Mouse (Mus musculus): ENCODE results near the gene Boll. TPM values are rescaled to one million over a fixed set of nuclear protein-coding genes. Genes with fewer than 3 reads are reported as not detected.
A peak's percentile ranks its signal among the peaks of the same experiment; 100 is the strongest.

Boll gene
- polyA plus RNA-seq, 1 experiment from 2014 or later = 0.23 TPM

- Histone ChIP-seq H3K4me2 (ENCODE audit: low read length) (no peak overlapping the region), H3K9ac (ENCODE audit: low read length) (no peak overlapping the region), H3K27ac (ENCODE audit: low read depth, low read length) (no peak overlapping the region), H3K9me3 (replicated peaks; ENCODE audit: control insufficient read depth, low read length) (no peaks in the 10 kb centered on the region), H3K4me3 (ENCODE audit: low read depth, low read length) (no peak overlapping the region), H3K4me1 (ENCODE audit: control insufficient read depth, insufficient read depth, low read length) (peaks cover 16% of the 10 kb centered on the region), H3K27me3 (replicated peaks; ENCODE audit: control insufficient read depth, insufficient read depth, low read length) (no peaks in the 10 kb centered on the region), H3K36me3 (ENCODE audit: control insufficient read depth, insufficient read depth, low read length) (no peaks in the 10 kb centered on the region)
- 55% methylated on average over 16 of the region's 16 CpGs for WGBS
- DNase-seq (ENCODE audit: low spot score) = no peak
- no peak for ATAC-seq
These were observed 128.3 kb downstream of the Boll start for GRCm38 (mm10) chr1:55234910-55235520.

GRCm38 (mm10) chr1:55228256-55228884 lies 134.9 kb downstream of the Boll start:
- peaks cover 8% of the 10 kb centered on the region; the same call in 1 of the 2 replicates for H3K4me1 ChIP-seq (ENCODE audit: control insufficient read depth, insufficient read depth, low read length)
- H3K27me3 ChIP-seq (replicated peaks; ENCODE audit: control insufficient read depth, insufficient read depth, low read length) = 0 out of 2 replicates have a peak, but pooled peaks cover 5% of the 10 kb centered on the region
- no peak for ATAC-seq
- no peak for DNase-seq (ENCODE audit: low spot score)
- no peaks in the 10 kb centered on the region for H3K9me3 ChIP-seq (replicated peaks; ENCODE audit: control insufficient read depth, low read length)
- H3K4me3 ChIP-seq (ENCODE audit: low read depth, low read length) = no peak overlapping the region
- H3K36me3 ChIP-seq (ENCODE audit: control insufficient read depth, insufficient read depth, low read length) = no peaks in the 10 kb centered on the region
- WGBS = 85% methylated on average over 8 of the region's 8 CpGs
- H3K27ac ChIP-seq (ENCODE audit: low read depth, low read length) = no peak overlapping the region
- H3K4me2 ChIP-seq (ENCODE audit: low read length) = no peak overlapping the region
- no peak overlapping the region for H3K9ac ChIP-seq (ENCODE audit: low read length)

- ATAC-seq (no peak), DNase-seq (ENCODE audit: low spot score) (no peak)
These were observed 135.9 kb downstream of the Boll start for GRCm38 (mm10) chr1:55227376-55227775.

GRCm38 (mm10) chr1:55226011-55226857 lies 137.0 kb downstream of the Boll start, which contains the start of gene Rftn2:
Gene Rftn2, minus strand, starts transcription at chr1:55226782.
- peak within 1 kb of the TSS; percentile 63 for H3K9ac ChIP-seq (ENCODE audit: low read length)
- peak within 1 kb of the TSS; percentile 41 for H3K4me3 ChIP-seq (ENCODE audit: low read depth, low read length)
- 0 out of 2 replicates have a peak, but pooled peaks cover 5% of the 10 kb centered on the region for H3K27me3 ChIP-seq (replicated peaks; ENCODE audit: control insufficient read depth, insufficient read depth, low read length)
- peaks cover 8% of the 10 kb centered on the region; the same call in 1 of the 2 replicates for H3K4me1 ChIP-seq (ENCODE audit: control insufficient read depth, insufficient read depth, low read length)
- H3K36me3 ChIP-seq (ENCODE audit: control insufficient read depth, insufficient read depth, low read length) = no peaks in the 10 kb centered on the region
- H3K4me2 ChIP-seq (ENCODE audit: low read length) = peak within 1 kb of the TSS; percentile 65
- H3K9me3 ChIP-seq (replicated peaks; ENCODE audit: control insufficient read depth, low read length) = no peaks in the 10 kb centered on the region
- DNase-seq (ENCODE audit: low spot score) (peak; percentile 53), ATAC-seq (peak; percentile 28; the same call in 1 of the 2 replicates)
- WGBS = 1% methylated on average over 26 of the region's 26 CpGs
- H3K27ac ChIP-seq (ENCODE audit: low read depth, low read length) = peak within 1 kb of the TSS; percentile 36; the same call in 1 of the 2 replicates

More at GRCm38 (mm10) chr1:55227376-55227775, 135.9 kb downstream of the Boll start:
- no peaks in the 10 kb centered on the region for H3K9me3 ChIP-seq (replicated peaks; ENCODE audit: control insufficient read depth, low read length)
- no peak overlapping the region for H3K4me2 ChIP-seq (ENCODE audit: low read length)
- H3K27ac ChIP-seq (ENCODE audit: low read depth, low read length) = no peak overlapping the region
- peaks cover 8% of the 10 kb centered on the region; the same call in 1 of the 2 replicates for H3K4me1 ChIP-seq (ENCODE audit: control insufficient read depth, insufficient read depth, low read length)
- 0 out of 2 replicates have a peak, but pooled peaks cover 5% of the 10 kb centered on the region for H3K27me3 ChIP-seq (replicated peaks; ENCODE audit: control insufficient read depth, insufficient read depth, low read length)
- WGBS = 48% methylated on average over 1 of the region's 1 CpGs
- H3K36me3 ChIP-seq (ENCODE audit: control insufficient read depth, insufficient read depth, low read length) = no peaks in the 10 kb centered on the region
- no peak overlapping the region for H3K4me3 ChIP-seq (ENCODE audit: low read depth, low read length)
- no peak overlapping the region for H3K9ac ChIP-seq (ENCODE audit: low read length)

- Histone ChIP-seq H3K9me3 (replicated peaks; ENCODE audit: control insufficient read depth, low read length) (no peaks in the 10 kb centered on the region), H3K9ac (ENCODE audit: low read length) (peak overlapping the region; percentile 54), H3K4me3 (ENCODE audit: low read depth, low read length) (peak overlapping the region; percentile 41), H3K4me2 (ENCODE audit: low read length) (peak overlapping the region; percentile 65), H3K27ac (ENCODE audit: low read depth, low read length) (peak overlapping the region; percentile 36; the same call in 1 of the 2 replicates), H3K36me3 (ENCODE audit: control insufficient read depth, insufficient read depth, low read length) (no peaks in the 10 kb centered on the region), H3K27me3 (replicated peaks; ENCODE audit: control insufficient read depth, insufficient read depth, low read length) (0 out of 2 replicates have a peak, but pooled peaks cover 5% of the 10 kb centered on the region), H3K4me1 (ENCODE audit: control insufficient read depth, insufficient read depth, low read length) (peaks cover 8% of the 10 kb centered on the region; the same call in 1 of the 2 replicates)
- ATAC-seq = peak; percentile 41; the same call in 1 of the 2 replicates
- peak; percentile 55 for DNase-seq (ENCODE audit: low spot score)
- 19% methylated on average over 3 of the region's 3 CpGs for WGBS
These were observed 137.9 kb downstream of the Boll start for GRCm38 (mm10) chr1:55225398-55225797.

- no peaks in the 10 kb centered on the region for H3K36me3 ChIP-seq (ENCODE audit: control insufficient read depth, insufficient read depth, low read length)
- peak overlapping the region; percentile 41 for H3K4me3 ChIP-seq (ENCODE audit: low read depth, low read length)
- H3K27ac ChIP-seq (ENCODE audit: low read depth, low read length) = peak overlapping the region; percentile 34; the same call in 1 of the 2 replicates
- H3K4me2 ChIP-seq (ENCODE audit: low read length) = peak overlapping the region; percentile 65
- 0 out of 2 replicates have a peak, but pooled peaks cover 5% of the 10 kb centered on the region for H3K27me3 ChIP-seq (replicated peaks; ENCODE audit: control insufficient read depth, insufficient read depth, low read length)
- ATAC-seq = peak; percentile 77
- 55% methylated on average over 11 of the region's 11 CpGs for WGBS
- H3K9ac ChIP-seq (ENCODE audit: low read length) = no peak overlapping the region
- no peaks in the 10 kb centered on the region for H3K9me3 ChIP-seq (replicated peaks; ENCODE audit: control insufficient read depth, low read length)
- peak; percentile 62 for DNase-seq (ENCODE audit: low spot score)
- peaks cover 8% of the 10 kb centered on the region; the same call in 1 of the 2 replicates for H3K4me1 ChIP-seq (ENCODE audit: control insufficient read depth, insufficient read depth, low read length)
These were observed 139.2 kb downstream of the Boll start for GRCm38 (mm10) chr1:55224111-55224510.

GRCm38 (mm10) chr1:55223026-55223425 lies 140.2 kb downstream of the Boll start:
- H3K9ac ChIP-seq (ENCODE audit: low read length) = no peak overlapping the region
- no peaks in the 10 kb centered on the region for H3K36me3 ChIP-seq (ENCODE audit: control insufficient read depth, insufficient read depth, low read length)
- no peak overlapping the region for H3K27ac ChIP-seq (ENCODE audit: low read depth, low read length)
- 0 out of 2 replicates have a peak, but pooled peaks cover 5% of the 10 kb centered on the region for H3K27me3 ChIP-seq (replicated peaks; ENCODE audit: control insufficient read depth, insufficient read depth, low read length)
- no peak for DNase-seq (ENCODE audit: low spot score)
- no peak overlapping the region for H3K4me2 ChIP-seq (ENCODE audit: low read length)
- 87% methylated on average over 7 of the region's 7 CpGs for WGBS
- ATAC-seq = no peak
- no peak overlapping the region for H3K4me3 ChIP-seq (ENCODE audit: low read depth, low read length)
- no peaks in the 10 kb centered on the region for H3K9me3 ChIP-seq (replicated peaks; ENCODE audit: control insufficient read depth, low read length)
- H3K4me1 ChIP-seq (ENCODE audit: control insufficient read depth, insufficient read depth, low read length) = peaks cover 8% of the 10 kb centered on the region; the same call in 1 of the 2 replicates

GRCm38 (mm10) chr1:55221352-55221751 lies 141.9 kb downstream of the Boll start:
- Histone ChIP-seq H3K4me2 (ENCODE audit: low read length) (no peak overlapping the region), H3K4me3 (ENCODE audit: low read depth, low read length) (no peak overlapping the region), H3K9me3 (replicated peaks; ENCODE audit: control insufficient read depth, low read length) (no peaks in the 10 kb centered on the region), H3K36me3 (ENCODE audit: control insufficient read depth, insufficient read depth, low read length) (no peaks in the 10 kb centered on the region), H3K27me3 (replicated peaks; ENCODE audit: control insufficient read depth, insufficient read depth, low read length) (no peaks in the 10 kb centered on the region), H3K9ac (ENCODE audit: low read length) (0 out of 2 replicates have a peak overlapping the region, but pooled peaks have one; percentile 2), H3K4me1 (ENCODE audit: control insufficient read depth, insufficient read depth, low read length) (peaks cover 8% of the 10 kb centered on the region; the same call in 1 of the 2 replicates), H3K27ac (ENCODE audit: low read depth, low read length) (no peak overlapping the region)
- WGBS = 58% methylated on average over 4 of the region's 4 CpGs
- ATAC-seq (no peak), DNase-seq (ENCODE audit: low spot score) (peak; percentile 55)

Data from forebrain, embryonic 14.5 days (tissue).